Mouse (Mus musculus): ENCODE measurements around the gene Dhx58. TPM values are rescaled to one million over a fixed set of nuclear protein-coding genes. Genes with fewer than 3 reads are reported as not detected.

Dhx58 gene
- polyA plus RNA-seq, 1 experiment from 2014 or later, result 9.8 TPM

DNA sequence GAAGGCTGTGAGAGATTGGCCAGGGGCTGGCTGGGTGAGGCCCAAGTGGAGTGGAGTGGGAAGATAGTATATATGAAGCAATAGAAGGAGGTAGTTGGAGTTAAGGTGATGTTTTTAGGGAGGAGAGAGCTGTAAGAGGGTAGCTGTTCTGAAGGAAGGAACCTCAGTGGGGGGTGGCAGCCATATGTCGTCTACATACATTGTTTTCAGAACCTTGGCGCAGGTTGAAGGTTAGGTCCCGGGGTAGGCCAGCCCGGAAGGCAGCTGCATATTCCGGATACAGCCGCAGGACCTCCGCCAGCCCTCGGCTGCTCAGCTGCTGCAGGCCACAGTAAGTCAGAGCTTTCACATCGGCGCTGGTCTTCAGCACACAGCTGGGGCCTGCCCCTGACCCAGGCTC is 42.5 kb upstream of the Dhx58 start:
- Histone ChIP-seq H3K4me2 (replicated peaks; ENCODE audit: low read depth) (no peak overlapping the region), H3K4me1 (replicated peaks; ENCODE audit: control insufficient read depth, insufficient read depth, low read length) (no peaks in the 10 kb centered on the region), H3K9me3 (ENCODE audit: control insufficient read depth) (no peaks in the 10 kb centered on the region), H3K27ac (ENCODE audit: low read depth, low read length) (no peak overlapping the region), H3K36me3 (ENCODE audit: control insufficient read depth, insufficient read depth) (no peaks in the 10 kb centered on the region), H3K4me3 (ENCODE audit: low read depth, low read length) (no peak overlapping the region), H3K9ac (ENCODE audit: low read depth, low read length) (no peak overlapping the region), H3K27me3 (replicated peaks; ENCODE audit: control insufficient read depth, insufficient read depth, low read length) (0 out of 2 replicates have a peak, but pooled peaks cover 12% of the 10 kb centered on the region)
- TF ChIP-seq CTCF (IDR thresholded peaks at IDR 0.05; ENCODE audit: low read depth), result no peak
- 80% methylated on average over 10 of the region's 10 CpGs for WGBS
- ATAC-seq, result no peak

DNA sequence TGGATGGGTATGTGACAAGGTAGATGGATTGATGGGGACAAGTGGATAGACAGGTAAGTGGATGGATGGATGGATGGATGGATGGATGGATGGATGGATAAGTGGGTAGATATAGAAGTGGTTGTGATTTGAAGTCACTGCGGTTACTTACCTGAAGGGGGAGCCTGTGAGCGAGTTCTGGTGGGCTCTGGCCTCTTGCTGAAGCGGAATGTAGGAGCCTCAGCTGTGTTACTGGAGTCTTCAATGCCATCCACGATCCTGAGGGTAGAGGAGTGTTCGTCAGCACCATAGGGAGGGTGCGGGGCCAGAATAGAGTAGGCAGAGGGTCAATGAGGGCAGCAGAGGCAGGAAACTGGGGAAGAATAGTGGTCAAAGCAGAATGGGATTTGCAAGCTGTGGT is 41.0 kb upstream of the Dhx58 start:
- Histone ChIP-seq H3K4me2 (replicated peaks; ENCODE audit: low read depth) (no peak overlapping the region), H3K4me3 (ENCODE audit: low read depth, low read length) (no peak overlapping the region), H3K27ac (ENCODE audit: low read depth, low read length) (no peak overlapping the region), H3K36me3 (ENCODE audit: control insufficient read depth, insufficient read depth) (no peaks in the 10 kb centered on the region), H3K27me3 (replicated peaks; ENCODE audit: control insufficient read depth, insufficient read depth, low read length) (0 out of 2 replicates have a peak, but pooled peaks cover 12% of the 10 kb centered on the region), H3K9me3 (ENCODE audit: control insufficient read depth) (no peaks in the 10 kb centered on the region), H3K9ac (ENCODE audit: low read depth, low read length) (no peak overlapping the region), H3K4me1 (replicated peaks; ENCODE audit: control insufficient read depth, insufficient read depth, low read length) (no peaks in the 10 kb centered on the region)
- peak; percentile 78 for TF ChIP-seq CTCF (IDR thresholded peaks at IDR 0.05; ENCODE audit: low read depth)
- no peak for ATAC-seq
- 16% methylated on average over 6 of the region's 6 CpGs for WGBS

DNA sequence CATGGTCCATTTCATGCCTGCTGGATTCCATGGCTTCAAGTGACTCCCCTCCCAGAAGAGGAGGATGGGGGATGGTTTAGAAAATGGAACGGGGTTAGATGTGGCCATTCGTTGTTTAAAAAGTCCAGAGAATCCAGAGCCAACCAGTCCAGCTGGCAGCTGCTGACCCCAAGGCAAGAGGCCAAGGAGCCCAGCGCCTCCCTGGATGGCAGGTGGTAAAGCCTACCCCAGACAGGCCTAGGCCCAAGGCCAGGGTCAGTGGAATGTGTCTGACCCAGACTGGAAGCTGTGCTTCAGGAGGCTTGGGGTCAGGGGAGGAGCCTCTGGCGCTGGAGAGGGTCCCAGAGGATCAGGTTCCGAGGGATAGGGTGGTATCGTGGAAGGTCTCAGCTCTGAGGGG is 37.3 kb upstream of the Dhx58 start:
- no peak overlapping the region for H3K27ac ChIP-seq (ENCODE audit: low read depth, low read length)
- H3K9me3 ChIP-seq (ENCODE audit: control insufficient read depth), result no peaks in the 10 kb centered on the region
- no peak for TF ChIP-seq CTCF (IDR thresholded peaks at IDR 0.05; ENCODE audit: low read depth)
- no peaks in the 10 kb centered on the region for H3K27me3 ChIP-seq (replicated peaks; ENCODE audit: control insufficient read depth, insufficient read depth, low read length)
- no peaks in the 10 kb centered on the region for H3K36me3 ChIP-seq (ENCODE audit: control insufficient read depth, insufficient read depth)
- no peak overlapping the region for H3K4me2 ChIP-seq (replicated peaks; ENCODE audit: low read depth)
- no peak overlapping the region for H3K9ac ChIP-seq (ENCODE audit: low read depth, low read length)
- WGBS, result 65% methylated on average over 6 of the region's 6 CpGs
- no peaks in the 10 kb centered on the region for H3K4me1 ChIP-seq (replicated peaks; ENCODE audit: control insufficient read depth, insufficient read depth, low read length)
- no peak overlapping the region for H3K4me3 ChIP-seq (ENCODE audit: low read depth, low read length)
- ATAC-seq, result no peak

- Histone ChIP-seq H3K9me3 (ENCODE audit: control insufficient read depth) (no peaks in the 10 kb centered on the region), H3K27ac (ENCODE audit: low read depth, low read length) (no peak overlapping the region), H3K36me3 (ENCODE audit: control insufficient read depth, insufficient read depth) (0 out of 2 replicates have a peak, but pooled peaks cover 5% of the 10 kb centered on the region), H3K4me2 (replicated peaks; ENCODE audit: low read depth) (peak overlapping the region; percentile 77), H3K27me3 (replicated peaks; ENCODE audit: control insufficient read depth, insufficient read depth, low read length) (no peaks in the 10 kb centered on the region), H3K9ac (ENCODE audit: low read depth, low read length) (no peak overlapping the region), H3K4me1 (replicated peaks; ENCODE audit: control insufficient read depth, insufficient read depth, low read length) (no peaks in the 10 kb centered on the region), H3K4me3 (ENCODE audit: low read depth, low read length) (peak overlapping the region; percentile 98)
- 15% methylated on average over 5 of the region's 5 CpGs for WGBS
- no peak for ATAC-seq
- no peak for TF ChIP-seq CTCF (IDR thresholded peaks at IDR 0.05; ENCODE audit: low read depth)
Measured at GRCm38 (mm10) chr11:100738749-100739148, 34.7 kb upstream of the Dhx58 start.

DNA sequence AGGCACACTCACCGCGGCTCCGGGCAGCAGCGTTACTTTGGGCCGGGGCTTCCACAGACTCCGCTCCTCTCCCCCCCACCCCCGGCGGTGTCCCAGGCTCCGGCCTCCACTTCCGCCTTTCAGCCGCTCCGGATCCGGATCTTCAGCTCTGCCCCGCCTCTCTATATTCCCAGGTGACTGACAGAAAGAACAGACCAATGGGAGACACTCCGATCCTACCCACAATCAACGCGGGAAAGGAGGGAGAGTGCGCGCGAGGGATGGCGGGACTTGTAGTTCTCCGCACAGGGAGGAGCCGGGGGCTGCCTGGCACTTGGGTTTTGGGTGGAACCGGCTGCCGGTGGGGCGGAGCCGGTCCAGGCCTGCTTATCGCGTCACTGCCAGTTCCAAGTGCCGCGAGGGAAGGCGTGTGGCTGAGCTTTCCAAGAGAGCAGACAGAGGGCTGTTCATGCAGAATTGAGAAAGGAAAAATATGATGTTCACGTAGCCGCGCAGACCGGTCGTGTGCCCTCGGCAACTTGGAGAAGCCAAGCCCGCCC is 34.1 kb upstream of the Dhx58 start, which contains the start of gene Rab5c:
Rab5c (minus strand) TSS at position 150 of the 539 bp plus-strand sequence.
- Histone ChIP-seq H3K9ac (ENCODE audit: low read depth, low read length) (peak within 1 kb of the TSS; percentile 99), H3K4me2 (replicated peaks; ENCODE audit: low read depth) (peak within 1 kb of the TSS; percentile 77), H3K9me3 (ENCODE audit: control insufficient read depth) (no peaks in the 10 kb centered on the region), H3K27me3 (replicated peaks; ENCODE audit: control insufficient read depth, insufficient read depth, low read length) (no peaks in the 10 kb centered on the region), H3K36me3 (ENCODE audit: control insufficient read depth, insufficient read depth) (peaks cover 7% of the 10 kb centered on the region; the same call in 1 of the 2 replicates), H3K4me1 (replicated peaks; ENCODE audit: control insufficient read depth, insufficient read depth, low read length) (no peaks in the 10 kb centered on the region), H3K27ac (ENCODE audit: low read depth, low read length) (peak within 1 kb of the TSS; percentile 95), H3K4me3 (ENCODE audit: low read depth, low read length) (peak within 1 kb of the TSS; percentile 98)
- WGBS, result under 1% methylated on average over 39 of the region's 39 CpGs
- peak; percentile 20; the same call in 1 of the 2 replicates for TF ChIP-seq CTCF (IDR thresholded peaks at IDR 0.05; ENCODE audit: low read depth)
- peak; percentile 99 for ATAC-seq

- H3K4me1 ChIP-seq (replicated peaks; ENCODE audit: control insufficient read depth, insufficient read depth, low read length), result no peaks in the 10 kb centered on the region
- no peak for TF ChIP-seq CTCF (IDR thresholded peaks at IDR 0.05; ENCODE audit: low read depth)
- peak overlapping the region; percentile 98 for H3K4me3 ChIP-seq (ENCODE audit: low read depth, low read length)
- no peaks in the 10 kb centered on the region for H3K27me3 ChIP-seq (replicated peaks; ENCODE audit: control insufficient read depth, insufficient read depth, low read length)
- H3K27ac ChIP-seq (ENCODE audit: low read depth, low read length), result peak overlapping the region; percentile 95
- H3K9me3 ChIP-seq (ENCODE audit: control insufficient read depth), result no peaks in the 10 kb centered on the region
- no peak for ATAC-seq
- H3K9ac ChIP-seq (ENCODE audit: low read depth, low read length), result peak overlapping the region; percentile 99
- 0% methylated on average over 13 of the region's 13 CpGs for WGBS
- peaks cover 16% of the 10 kb centered on the region; the same call in 1 of the 2 replicates for H3K36me3 ChIP-seq (ENCODE audit: control insufficient read depth, insufficient read depth)
- H3K4me2 ChIP-seq (replicated peaks; ENCODE audit: low read depth), result peak overlapping the region; percentile 77
Measured at GRCm38 (mm10) chr11:100737105-100737733, 33.1 kb upstream of the Dhx58 start.
